Mouse (Mus musculus): ENCODE measurements around the gene Bahd1. TPM values are rescaled to one million over a fixed set of nuclear protein-coding genes. Genes with fewer than 3 reads are reported as not detected.
A peak's percentile ranks its signal among the peaks of the same experiment; 100 is the strongest.

The Bahd1 gene
- polyA plus RNA-seq, 1 experiment from 2014 or later, result 10.9 TPM

DNA sequence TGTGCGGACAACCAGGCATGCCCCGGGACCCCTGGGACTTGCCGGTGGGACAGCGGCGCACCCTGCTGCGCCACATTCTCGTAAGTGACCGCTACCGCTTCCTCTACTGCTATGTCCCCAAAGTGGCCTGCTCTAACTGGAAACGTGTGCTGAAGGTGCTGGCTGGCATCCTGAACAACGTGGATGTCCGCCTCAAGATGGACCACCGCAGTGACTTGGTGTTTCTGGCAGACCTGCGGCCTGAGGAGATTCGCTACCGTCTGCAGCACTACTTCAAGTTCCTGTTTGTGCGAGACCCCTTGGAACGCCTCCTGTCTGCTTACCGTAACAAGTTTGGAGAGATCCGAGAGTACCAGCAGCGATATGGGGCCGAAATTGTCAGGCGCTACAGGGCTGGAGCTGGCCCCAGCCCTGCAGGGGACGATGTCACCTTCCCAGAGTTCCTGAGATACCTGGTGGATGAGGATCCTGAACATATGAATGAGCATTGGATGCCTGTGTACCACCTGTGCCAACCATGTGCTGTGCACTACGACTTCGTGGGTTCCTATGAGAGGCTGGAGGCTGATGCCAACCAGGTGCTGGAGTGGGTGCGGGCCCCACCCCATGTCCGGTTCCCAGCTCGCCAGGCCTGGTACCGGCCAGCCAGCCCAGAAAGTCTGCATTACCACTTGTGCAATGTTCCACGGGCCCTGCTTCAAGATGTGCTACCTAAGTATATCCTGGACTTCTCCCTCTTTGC is 27.0 kb downstream of the Bahd1 start:
- no peak for DNase-seq (ENCODE audit: low spot score)

- DNase-seq (ENCODE audit: low spot score), result no peak
Measured at GRCm38 (mm10) chr2:118941341-118941740, 41.2 kb downstream of the Bahd1 start.

DNA sequence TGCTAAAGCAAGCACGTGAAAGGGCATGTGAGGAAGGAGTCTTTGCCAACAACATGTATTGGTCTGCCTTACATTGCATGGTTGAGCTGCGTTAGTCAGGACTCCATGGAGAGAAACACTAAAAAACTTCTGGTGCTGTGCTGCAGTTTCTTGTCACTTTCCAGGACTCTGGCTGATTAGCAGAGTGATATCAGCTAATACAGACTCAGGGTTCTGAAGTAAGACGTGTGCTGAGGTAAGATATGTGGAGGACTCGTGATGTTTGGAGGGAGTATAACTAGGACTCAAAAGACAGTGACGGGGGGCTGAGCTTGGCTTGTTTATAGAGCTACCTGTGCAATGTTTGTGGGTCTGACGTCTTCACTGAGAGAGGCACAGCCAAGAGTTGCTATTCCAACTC is 43.1 kb downstream of the Bahd1 start:
- no peak for DNase-seq (ENCODE audit: low spot score)

DNA sequence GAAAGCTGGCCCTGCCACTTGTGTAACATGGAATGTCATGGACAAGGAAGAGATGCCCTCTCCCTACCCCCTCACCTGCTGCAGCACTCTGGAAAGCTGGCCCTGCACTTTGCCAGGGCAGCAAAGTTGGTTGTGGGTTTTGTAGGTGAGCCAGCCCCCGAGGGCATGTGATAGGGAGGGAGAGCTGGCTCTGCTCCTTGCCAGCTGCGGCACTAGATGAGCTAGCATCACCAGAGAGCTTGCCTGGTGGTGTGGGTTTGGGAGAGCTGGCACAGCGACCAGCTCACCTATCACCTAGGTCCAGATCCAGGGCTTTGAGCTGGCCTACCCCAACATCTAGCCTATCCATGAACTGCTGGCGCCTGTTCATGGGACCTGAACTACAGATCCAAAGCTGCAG is 48.6 kb downstream of the Bahd1 start:
- DNase-seq (ENCODE audit: low spot score), result no peak

- no peak for DNase-seq (ENCODE audit: low spot score)
Measured at GRCm38 (mm10) chr2:118949699-118950098, 49.5 kb downstream of the Bahd1 start.

- DNase-seq (ENCODE audit: low spot score), result no peak
Measured at GRCm38 (mm10) chr2:118956497-118956896, 56.3 kb downstream of the Bahd1 start.

- no peak for DNase-seq (ENCODE audit: low spot score)
Measured at GRCm38 (mm10) chr2:118959644-118960043, 59.5 kb downstream of the Bahd1 start.

- DNase-seq (ENCODE audit: low spot score), result no peak
Measured at GRCm38 (mm10) chr2:118960413-118960812, 60.2 kb downstream of the Bahd1 start.

- DNase-seq (ENCODE audit: low spot score), result no peak
Measured at GRCm38 (mm10) chr2:118961546-118961945, 61.4 kb downstream of the Bahd1 start.

GRCm38 (mm10) chr2:118963007-118963675 is 63.0 kb downstream of the Bahd1 start:
- no peak for DNase-seq (ENCODE audit: low spot score)

GRCm38 (mm10) chr2:118963676-118964012 is 63.5 kb downstream of the Bahd1 start:
- DNase-seq (ENCODE audit: low spot score), result no peak

DNA sequence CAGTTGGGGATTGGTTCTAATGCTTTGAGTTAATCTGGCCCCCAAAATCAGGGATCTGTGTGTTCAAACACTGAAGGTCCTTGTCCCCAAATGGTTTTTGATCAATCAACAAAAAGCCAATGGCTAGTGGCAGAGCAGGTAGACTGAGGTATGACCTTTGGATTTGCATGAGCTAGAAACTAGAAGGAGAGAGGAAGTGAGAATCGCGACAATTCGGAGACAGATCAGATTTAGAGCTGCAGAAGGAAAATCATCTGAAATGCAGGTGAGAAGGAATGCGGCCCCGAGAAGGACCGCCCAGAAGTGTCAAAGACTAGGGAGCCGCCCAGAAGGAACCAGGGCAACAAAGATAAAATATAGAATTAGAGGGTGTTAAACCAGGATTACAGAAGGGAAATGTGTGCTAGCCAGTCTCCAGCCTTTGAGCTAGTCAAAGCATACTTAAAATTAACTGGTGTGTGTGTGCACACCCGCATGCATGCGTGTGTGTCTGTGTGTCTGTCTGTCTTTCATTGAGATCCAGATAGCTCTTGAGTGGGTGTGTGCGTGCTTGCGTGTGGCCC is 69.5 kb downstream of the Bahd1 start:
- DNase-seq (ENCODE audit: low spot score), result no peak

GRCm38 (mm10) chr2:118972048-118972447 is 71.9 kb downstream of the Bahd1 start:
- DNase-seq (ENCODE audit: low spot score), result no peak

DNA sequence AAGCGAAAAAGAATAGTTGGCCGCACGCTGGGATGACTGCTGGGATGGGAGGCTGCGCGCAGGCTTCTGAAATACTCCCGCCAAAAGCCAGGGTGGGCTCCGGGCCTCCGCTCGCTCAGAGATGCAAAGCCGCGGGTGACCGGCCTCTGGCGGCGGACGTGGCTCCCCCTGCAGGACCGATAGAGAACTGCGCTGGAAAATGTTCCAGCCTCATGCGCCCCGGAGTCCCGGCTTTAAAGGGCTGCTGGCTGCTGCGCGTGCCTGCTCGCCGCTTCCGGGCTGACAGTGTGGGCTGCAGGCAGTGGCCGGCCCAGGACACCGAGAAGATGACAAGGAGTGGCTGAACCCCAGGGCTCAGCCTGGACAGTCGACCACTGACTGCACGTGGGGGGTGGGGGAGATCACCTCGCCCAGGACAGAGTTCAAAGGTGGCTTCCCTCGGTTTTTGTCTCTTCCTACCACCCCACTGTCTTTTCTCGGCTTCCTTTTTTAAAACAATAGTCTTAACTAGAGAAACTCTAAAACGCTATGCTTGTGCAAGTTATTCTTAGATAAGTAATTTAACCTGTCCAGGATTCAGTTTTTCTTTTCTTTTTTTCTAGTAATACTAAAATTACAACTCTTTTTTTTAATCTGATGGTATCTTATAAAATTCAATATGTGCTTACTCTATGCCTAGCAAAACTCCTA is 72.7 kb downstream of the Bahd1 start:
- DNase-seq (ENCODE audit: low spot score), result peak; percentile 84

Other genes starting within 250 kb of the Bahd1 start
- gene Pak6, start 237.1 kb upstream of the Bahd1 start, polyA plus RNA-seq (2015; fragmentation: Nextera tagmentation; extraction: Ambion mirVana), result 0.53 and 0.91 TPM in 2 replicates
- gene Ankrd63, start 196.4 kb upstream of the Bahd1 start, polyA plus RNA-seq (2015; fragmentation: Nextera tagmentation; extraction: Ambion mirVana), result not detected in 2 replicates
- 10.1 and 11.8 TPM in 2 replicates for gene Plcb2, start 171.9 kb upstream of the Bahd1 start, polyA plus RNA-seq (2015; fragmentation: Nextera tagmentation; extraction: Ambion mirVana)
- gene Inafm2, start 154.6 kb upstream of the Bahd1 start, polyA plus RNA-seq (2015; fragmentation: Nextera tagmentation; extraction: Ambion mirVana), result 22.3 and 26.4 TPM in 2 replicates
- gene Ccdc9b, start 137.7 kb upstream of the Bahd1 start, polyA plus RNA-seq (2015; fragmentation: Nextera tagmentation; extraction: Ambion mirVana), result 0.27 and 0.28 TPM in 2 replicates
- 0.92 and 1.5 TPM in 2 replicates for gene Phgr1, start 127.6 kb upstream of the Bahd1 start, polyA plus RNA-seq (2015; fragmentation: Nextera tagmentation; extraction: Ambion mirVana)
- 0.07 and 0.09 TPM in 2 replicates for gene Disp2, start 120.7 kb upstream of the Bahd1 start, polyA plus RNA-seq (2015; fragmentation: Nextera tagmentation; extraction: Ambion mirVana)
- gene Knstrn, start 86.4 kb upstream of the Bahd1 start, polyA plus RNA-seq (2015; fragmentation: Nextera tagmentation; extraction: Ambion mirVana), result 96.2 and 103 TPM in 2 replicates
- 33.7 and 47.5 TPM in 2 replicates for gene Ivd, start 38.4 kb upstream of the Bahd1 start, polyA plus RNA-seq (2015; fragmentation: Nextera tagmentation; extraction: Ambion mirVana)
- 6.6 and 7.7 TPM in 2 replicates for gene Chst14, start 26.1 kb downstream of the Bahd1 start, polyA plus RNA-seq (2015; fragmentation: Nextera tagmentation; extraction: Ambion mirVana)
- gene Ccdc32, start 129.0 kb downstream of the Bahd1 start, polyA plus RNA-seq (2015; fragmentation: Nextera tagmentation; extraction: Ambion mirVana), result 20.5 and 21.3 TPM in 2 replicates
- gene Rpusd2, start 134.4 kb downstream of the Bahd1 start, polyA plus RNA-seq (2015; fragmentation: Nextera tagmentation; extraction: Ambion mirVana), result 4.0 and 5.4 TPM in 2 replicates
- gene Knl1, start 146.7 kb downstream of the Bahd1 start, polyA plus RNA-seq (2015; fragmentation: Nextera tagmentation; extraction: Ambion mirVana), result 79.5 and 108 TPM in 2 replicates
- 49.3 and 49.7 TPM in 2 replicates for gene Rad51, start 212.4 kb downstream of the Bahd1 start, polyA plus RNA-seq (2015; fragmentation: Nextera tagmentation; extraction: Ambion mirVana)